Mouse (Mus musculus) forelimb bud, embryonic 11.5 days (tissue): Measurements from ENCODE around the gene Rnf121.
"Not testable (repeated sequence)": the region's sequence is repeated elsewhere in the genome, so short reads cannot be mapped to it uniquely, and the experiment has no call there.

ENCODE experiments used
- DNase-seq: peaks from one replicate; pipeline ENCODE4 v3.0.0-alpha.2; 2012; ENCODE audit warnings: low read depth, low spot score

The Rnf121 gene

GRCm38 (mm10) chr7:102064655-102065045, 619 bp downstream of the Rnf121 start:
- no peak for DNase-seq

DNA sequence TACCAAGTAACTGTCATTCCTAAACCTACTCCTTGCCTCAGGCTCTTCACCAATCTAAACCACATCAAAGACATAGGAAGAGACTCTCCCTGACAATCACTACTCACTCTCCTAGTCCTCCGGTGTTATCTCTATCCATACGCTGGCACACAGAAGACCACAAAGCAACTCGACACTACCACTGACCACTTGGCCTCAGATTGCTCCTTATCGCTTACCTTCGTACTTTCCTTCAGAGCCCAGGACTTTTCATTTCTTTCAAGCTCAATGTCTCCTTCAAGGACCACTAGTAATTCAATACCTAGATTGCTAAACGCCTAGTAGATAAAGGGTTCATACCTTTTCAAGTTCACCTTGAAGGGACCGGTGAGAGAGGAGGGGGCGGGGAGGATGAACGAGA, 1.4 kb downstream of the Rnf121 start:
- DNase-seq: no peak

DNA sequence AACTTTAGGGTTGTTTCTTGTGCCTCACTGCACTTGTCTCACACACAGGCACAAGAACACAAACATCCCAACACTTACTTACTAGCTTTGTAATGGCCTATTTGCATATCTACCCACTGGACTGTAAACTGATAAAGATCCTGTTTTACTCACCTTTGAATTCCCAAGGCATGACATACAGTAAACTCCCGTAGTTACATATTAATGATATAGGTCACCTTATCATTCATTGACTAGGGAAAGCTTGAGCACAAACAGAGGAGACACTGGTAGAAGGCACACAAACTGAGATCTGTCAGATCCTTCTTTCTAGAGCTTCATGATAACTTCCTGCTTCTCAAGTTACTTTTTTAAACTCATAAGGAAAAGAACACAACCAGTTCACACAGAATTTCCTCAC, 3.1 kb downstream of the Rnf121 start:
- DNase-seq: no peak

GRCm38 (mm10) chr7:102061353-102061752, 3.9 kb downstream of the Rnf121 start:
- DNase-seq: no peak

DNA sequence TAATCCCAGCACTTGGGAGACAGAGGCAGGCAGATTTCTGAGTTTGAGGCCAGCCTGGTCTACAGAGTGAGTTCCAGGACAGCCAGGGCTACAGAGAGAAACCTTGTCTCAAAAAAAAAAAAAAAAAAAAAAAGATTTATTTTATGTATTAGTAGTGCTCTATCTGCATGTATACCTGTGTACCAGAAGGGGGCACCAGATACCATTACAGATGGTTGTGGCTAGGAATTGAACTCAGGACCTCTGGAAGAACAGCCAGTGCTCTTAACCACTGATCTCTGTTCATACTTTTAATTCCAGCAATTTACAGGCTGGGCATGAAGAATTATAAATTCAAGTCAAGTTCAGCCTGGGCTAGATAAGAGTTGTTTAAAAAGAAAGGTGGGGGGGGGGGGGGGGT, 16.7 kb downstream of the Rnf121 start:
- not testable (repeated sequence) for DNase-seq

DNA sequence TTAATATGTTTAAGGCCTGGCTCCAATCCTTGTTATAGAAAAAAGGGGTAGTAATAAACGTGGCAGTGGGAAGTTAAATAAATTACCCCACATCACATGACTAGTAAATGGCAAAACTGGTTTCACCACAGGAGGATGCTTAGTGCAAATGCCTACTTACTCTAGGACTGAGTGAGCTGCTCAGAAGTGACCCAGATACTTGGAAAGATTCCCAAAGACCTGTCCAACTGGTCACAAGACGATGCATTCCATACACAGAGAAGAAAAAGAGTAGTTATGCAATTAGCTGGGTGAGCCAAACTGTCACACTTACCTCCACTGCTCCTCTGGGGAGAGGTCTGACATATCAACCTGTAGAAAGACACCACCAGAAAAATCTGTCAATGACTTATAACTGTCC, 23.0 kb downstream of the Rnf121 start:
- DNase-seq: no peak

DNA sequence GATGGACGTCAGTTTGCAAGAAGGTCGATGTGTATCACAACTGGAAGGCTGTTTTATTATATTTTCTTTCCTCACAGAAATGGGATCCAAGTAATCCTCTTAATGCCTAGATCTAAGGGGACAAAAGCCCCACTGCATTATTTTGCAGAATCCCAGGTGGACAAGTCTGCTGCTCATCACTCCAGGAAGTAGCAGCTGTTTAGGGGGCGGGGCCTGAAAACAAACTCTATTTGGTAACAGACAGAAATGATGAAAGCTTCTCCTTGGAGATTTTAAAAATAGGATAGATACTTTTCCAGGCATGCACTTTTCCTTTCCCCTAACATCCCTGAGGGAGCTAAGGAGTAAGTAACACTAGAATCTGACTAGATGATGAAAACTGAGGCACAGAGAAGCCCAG, 28.0 kb downstream of the Rnf121 start:
- DNase-seq: no peak

- DNase-seq: no peak
These were observed 29.7 kb downstream of the Rnf121 start for GRCm38 (mm10) chr7:102035534-102035933.

GRCm38 (mm10) chr7:102034904-102035303, 30.4 kb downstream of the Rnf121 start:
- no peak for DNase-seq

GRCm38 (mm10) chr7:102025187-102026119, 39.8 kb downstream of the Rnf121 start:
- DNase-seq: no peak

GRCm38 (mm10) chr7:102023821-102024220, 41.4 kb downstream of the Rnf121 start:
- no peak for DNase-seq

- DNase-seq: not testable (repeated sequence)
These were observed 44.3 kb downstream of the Rnf121 start for GRCm38 (mm10) chr7:102020934-102021333.

DNA sequence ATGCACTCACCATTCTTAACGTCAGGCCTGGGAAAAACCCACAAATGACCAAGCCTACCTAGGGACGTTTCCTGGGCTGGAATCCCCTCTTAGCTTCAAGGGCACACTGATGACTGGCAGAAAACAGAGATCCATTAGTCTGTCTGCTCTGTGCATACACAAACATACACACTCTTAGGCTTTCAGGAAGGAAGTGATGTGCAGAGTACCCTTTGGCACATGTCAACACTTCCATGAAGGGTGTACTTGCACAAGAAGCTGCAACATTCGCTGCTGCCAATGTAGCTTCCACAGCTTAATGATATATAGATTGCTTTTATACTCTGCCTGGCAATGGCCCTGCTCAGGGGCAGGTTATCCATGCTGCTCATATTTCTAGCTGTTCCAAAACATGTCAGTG, 45.9 kb downstream of the Rnf121 start:
- no peak for DNase-seq

DNA sequence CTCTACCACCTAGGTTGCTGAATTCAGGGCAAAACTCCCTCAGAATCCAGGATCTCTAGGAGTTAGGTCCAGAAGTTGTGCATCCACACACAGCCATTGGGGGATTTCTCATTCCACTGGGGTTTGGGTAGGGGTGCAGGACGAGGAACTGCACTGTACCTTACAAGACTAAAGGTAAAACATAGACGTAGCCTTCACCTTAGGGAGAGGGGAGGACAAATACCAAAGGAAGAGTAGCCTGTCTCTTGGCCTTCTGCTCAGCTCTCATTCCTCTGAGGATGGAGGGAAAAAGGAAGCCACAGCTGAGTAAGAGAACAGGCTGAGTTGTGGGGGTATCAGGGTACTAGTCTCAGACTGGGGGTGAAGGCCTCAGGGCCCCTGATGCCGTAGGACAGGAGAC, 46.7 kb downstream of the Rnf121 start, which contains the start of gene Il18bp:
Gene Il18bp (minus strand): TSS at position 101 of the 400 bp plus-strand sequence.
- no peak for DNase-seq

DNA sequence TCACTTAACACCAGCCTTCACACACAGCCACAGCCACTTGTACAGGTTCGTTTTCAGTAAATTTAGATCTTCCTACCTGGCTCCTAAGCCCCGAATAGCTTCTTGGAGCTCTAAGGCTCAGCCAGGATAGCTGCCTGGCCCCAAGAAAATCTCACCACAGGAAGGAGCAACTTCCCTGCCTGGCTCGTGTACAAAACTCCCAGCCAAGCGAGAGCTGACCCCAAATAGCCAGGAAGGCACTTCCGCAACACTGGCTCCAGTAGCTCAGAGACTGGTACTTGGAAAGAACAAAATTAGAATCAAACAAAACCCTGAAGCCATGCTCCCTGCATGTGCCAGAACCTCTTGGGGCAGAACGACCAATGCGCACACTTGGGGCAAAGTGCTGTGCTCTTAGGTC, 47.2 kb downstream of the Rnf121 start:
- DNase-seq: no peak

GRCm38 (mm10) chr7:102017452-102017851, 47.8 kb downstream of the Rnf121 start:
- no peak for DNase-seq

- DNase-seq: no peak
These were observed 48.3 kb downstream of the Rnf121 start for GRCm38 (mm10) chr7:102016936-102017335.

DNA sequence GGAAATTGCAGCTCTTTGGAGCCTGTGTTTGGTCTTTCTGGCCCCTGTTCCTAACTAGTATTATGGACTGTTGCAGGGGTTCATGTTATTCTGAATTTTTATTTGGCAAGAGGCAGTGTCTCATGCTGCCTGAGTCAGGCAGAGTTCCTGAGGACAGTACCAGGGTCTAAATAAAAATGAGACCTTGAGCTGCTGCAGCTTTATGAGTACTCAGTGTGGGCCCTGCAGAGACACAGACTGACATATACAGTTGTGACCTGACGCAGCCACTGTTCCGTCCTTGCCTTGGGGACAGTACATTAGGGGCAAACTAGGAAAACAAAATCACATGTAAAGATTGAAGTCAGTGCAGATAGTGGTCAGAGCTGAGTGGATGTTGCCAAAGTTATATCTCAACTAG, 50.3 kb downstream of the Rnf121 start:
- no peak for DNase-seq

DNA sequence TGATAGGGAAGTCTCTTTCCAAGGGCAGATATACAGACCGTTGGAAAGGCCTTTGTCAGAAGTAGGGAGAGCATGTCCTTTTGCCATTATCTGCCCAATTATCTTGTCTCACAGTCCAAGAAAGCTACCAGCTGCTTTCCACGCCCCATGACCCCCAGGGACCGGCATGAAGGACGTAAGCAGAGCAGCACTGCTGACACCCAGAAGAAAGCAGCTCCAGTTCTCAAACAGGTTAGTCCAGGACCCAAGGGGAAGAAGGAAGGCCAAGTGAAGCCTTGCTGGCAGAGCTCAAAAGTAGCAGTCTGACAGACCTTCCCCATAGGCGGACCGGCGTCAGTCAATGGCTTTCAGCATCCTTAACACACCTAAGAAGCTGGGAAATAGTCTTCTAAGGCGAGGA, 51.9 kb downstream of the Rnf121 start:
- no peak for DNase-seq

- DNase-seq: no peak
These were observed 53.4 kb downstream of the Rnf121 start for GRCm38 (mm10) chr7:102011855-102012254.

- no peak for DNase-seq
These were observed 58.7 kb downstream of the Rnf121 start for GRCm38 (mm10) chr7:102006520-102006919.

- no peak for DNase-seq
These were observed 64.2 kb downstream of the Rnf121 start for GRCm38 (mm10) chr7:102000921-102001630.

GRCm38 (mm10) chr7:102000296-102000695, 65.0 kb downstream of the Rnf121 start:
- DNase-seq: no peak
